Mouse (Mus musculus): ENCODE measurements around the gene Wfdc6b.

GRCm38 (mm10) chr2:164593494-164593893 is 19.8 kb upstream of the Wfdc6b start, which contains the start of gene Eppin:
- TF ChIP-seq POLR2A (IDR thresholded peaks at IDR 0.05; ENCODE audit: insufficient read depth, low read length) (no peak), CTCF (IDR thresholded peaks at IDR 0.05; ENCODE audit: low read depth, low read length) (no peak)
